Mouse (Mus musculus): ENCODE results near the gene Cct5. TPM values are rescaled to one million over a fixed set of nuclear protein-coding genes. Genes with fewer than 3 reads are reported as not detected.

Cct5 gene
- total and polyA plus RNA-seq, 3 experiments, result 396 to 1,184 (median 798) TPM

DNA sequence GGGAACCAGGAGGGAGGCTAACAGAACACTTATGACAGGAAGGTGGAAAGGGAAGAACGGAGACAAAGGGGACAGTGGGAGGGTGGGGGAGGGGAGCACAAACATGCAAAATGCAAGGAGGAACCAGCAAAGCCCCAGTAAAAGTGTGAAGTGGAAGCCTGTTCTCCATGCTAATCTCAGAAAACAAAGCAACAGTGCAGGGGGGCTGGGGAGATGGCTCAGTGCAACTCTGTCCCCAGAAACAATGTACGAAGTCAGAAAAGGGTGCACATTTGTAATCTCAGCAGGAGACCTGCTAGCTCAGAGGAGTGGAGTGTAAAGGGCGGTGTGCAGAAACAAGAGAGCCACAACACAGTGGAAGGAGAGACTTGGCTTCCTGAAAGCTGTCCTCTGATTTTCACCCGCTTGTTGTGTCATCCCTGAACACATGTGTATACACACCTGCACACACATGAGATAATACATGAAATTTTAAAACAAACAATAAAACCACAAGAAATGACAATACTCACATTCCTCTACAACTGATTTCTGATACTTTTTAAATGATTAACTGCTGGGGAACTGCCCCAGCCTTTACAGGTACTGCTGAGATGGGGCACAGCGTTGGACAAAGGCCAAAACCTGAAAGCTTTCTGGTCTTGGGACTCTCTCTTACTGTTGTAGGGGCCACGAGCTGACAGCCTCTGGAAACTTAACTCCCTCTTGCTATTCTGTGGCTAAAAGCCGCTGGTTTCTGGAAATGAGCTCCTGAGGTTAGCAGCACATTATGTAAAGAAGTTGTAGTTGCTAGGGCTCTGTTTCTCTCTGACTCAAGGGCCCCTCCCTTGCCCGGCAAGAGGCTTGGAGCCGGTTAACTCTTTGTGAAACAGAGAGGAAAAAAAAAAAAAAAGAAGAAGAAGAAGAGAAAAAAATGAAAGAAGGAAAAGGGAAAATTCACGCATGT is 59.3 kb downstream of the Cct5 start:
- no peaks in the 10 kb centered on the region for H3K79me2 ChIP-seq (ENCODE audit: control insufficient read depth, insufficient read depth, low read length, poor library complexity)
- peaks cover 31 to 46% of the 10 kb centered on the region in 2 experiments for H3K4me1 ChIP-seq (ENCODE audit: control insufficient read depth in 1 of 2, insufficient read depth in 2 of 2, low read length in 2 of 2)
- H3K4me3 ChIP-seq (ENCODE audit: control insufficient read depth in 1 of 2, insufficient read depth in 1 of 2, low read depth in 2 of 2, low read length in 2 of 2), result no peak overlapping the region
- peak; percentile 71 for DNase-seq (ENCODE audit: low read depth, low spot score)
- TF ChIP-seq GATA1 (IDR thresholded peaks at IDR 0.05; ENCODE audit: low read depth, low read length), result 0 out of 2 replicates have a peak, but pooled peaks have one; percentile 0
- TF ChIP-seq SIN3A (IDR thresholded peaks at IDR 0.05; ENCODE audit: low read length), result peak; percentile 31; the same call in 1 of the 2 replicates
- 0 out of 2 replicates have a peak, but pooled peaks have one; percentile 17 for TF ChIP-seq MAX (IDR thresholded peaks at IDR 0.05; ENCODE audit: low read length)
- no peak for TF ChIP-seq TBP (IDR thresholded peaks at IDR 0.05; ENCODE audit: low read depth, low read length)
- no peak for TF ChIP-seq E2F4 (IDR thresholded peaks at IDR 0.05; ENCODE audit: borderline replicate concordance, low read depth, low read length)
- TF ChIP-seq ZNF384 (IDR thresholded peaks at IDR 0.05; ENCODE audit: low read depth, low read length), result peak; percentile 84
- TF ChIP-seq MEF2A (IDR thresholded peaks at IDR 0.05; ENCODE audit: extremely low read depth, insufficient replicate concordance, low read depth, low read length, poor library complexity, severe bottlenecking), result no peak
- 0 out of 2 replicates have a peak, but pooled peaks have one; percentile 16 for TF ChIP-seq MAZ (IDR thresholded peaks at IDR 0.05; ENCODE audit: low read depth, low read length)
- TF ChIP-seq CHD2 (IDR thresholded peaks at IDR 0.05; ENCODE audit: low read length), result peak; percentile 41
- no peak for TF ChIP-seq MAFK (IDR thresholded peaks at IDR 0.05; ENCODE audit: borderline replicate concordance, low read depth, low read length)
- TF ChIP-seq ETS1 (IDR thresholded peaks at IDR 0.05; ENCODE audit: low read depth, low read length), result peak; percentile 23; the same call in 1 of the 2 replicates
- no peaks in the 10 kb centered on the region for H3K27me3 ChIP-seq (ENCODE audit: control insufficient read depth in 1 of 2, insufficient read depth in 2 of 2, low read length in 2 of 2)
- peak overlapping the region; percentile 11; the same call in 1 of the 2 replicates for H3K27ac ChIP-seq (ENCODE audit: control insufficient read depth, low read depth, low read length)
- H3K9me3 ChIP-seq (replicated peaks; ENCODE audit: insufficient read depth, low read length), result no peaks in the 10 kb centered on the region
- H3K36me3 ChIP-seq (ENCODE audit: control insufficient read depth in 1 of 2, insufficient read depth in 2 of 2, low read length in 2 of 2), result peaks cover 0 to 38% of the 10 kb centered on the region in 2 experiments; a peak in 2 of 4 replicates
- H3K9ac ChIP-seq (ENCODE audit: control insufficient read depth, low read depth, low read length, poor library complexity, severe bottlenecking), result peak overlapping the region; percentile 11

Other genes starting within 250 kb of the Cct5 start
- 12.0 and 16.1 TPM in 2 replicates for gene Ankrd33b, start 234.1 kb downstream of the Cct5 start, total RNA-seq (2012; rRNA removed)
- gene Ankrd33b, start 234.1 kb downstream of the Cct5 start, polyA plus RNA-seq (2012; ENCODE audit: insufficient read depth in 1 of 2, insufficient read length in 2 of 2, low read depth in 1 of 2, low replicate concordance in 2 of 2, missing spikeins in 1 of 2), result 10 to 100 TPM in 1 of 2 experiments, not detected in 1; 11.1 TPM
- gene Ropn1l, start 148.1 kb downstream of the Cct5 start, total RNA-seq (2012; rRNA removed), result 0.96 and 1.3 TPM in 2 replicates
- gene Ropn1l, start 148.1 kb downstream of the Cct5 start, polyA plus RNA-seq (2012; ENCODE audit: insufficient read depth in 1 of 2, insufficient read length in 2 of 2, low read depth in 1 of 2, low replicate concordance in 2 of 2, missing spikeins in 1 of 2), result 1 to 10 TPM in 1 of 2 experiments, not detected in 1; 1.7 TPM
- 37.9 and 42.8 TPM in 2 replicates for gene March6, start 70.8 kb downstream of the Cct5 start, total RNA-seq (2012; rRNA removed)
- gene March6, start 70.8 kb downstream of the Cct5 start, polyA plus RNA-seq (2012; ENCODE audit: insufficient read depth in 1 of 2, insufficient read length in 2 of 2, low read depth in 1 of 2, low replicate concordance in 2 of 2, missing spikeins in 1 of 2), result 100 to 1,000 TPM in 1 of 2 experiments, 10 to 100 TPM in 1; 62.5 to 114 TPM
- gene Cmbl, start 36.4 kb downstream of the Cct5 start, total RNA-seq (2012; rRNA removed), result 0.31 TPM in 1 of 2 replicates, not detected in the other
- gene Cmbl, start 36.4 kb downstream of the Cct5 start, polyA plus RNA-seq (2012; ENCODE audit: insufficient read depth in 1 of 2, insufficient read length in 2 of 2, low read depth in 1 of 2, low replicate concordance in 2 of 2, missing spikeins in 1 of 2), result under 1 TPM in 1 of 2 experiments, not detected in 1; 0.22 TPM
- 26.2 and 29.2 TPM in 2 replicates for gene Fam173b, start within 50 bp of the Cct5 start, total RNA-seq (2012; rRNA removed)
- gene Fam173b, start within 50 bp of the Cct5 start, polyA plus RNA-seq (2012; ENCODE audit: insufficient read depth in 1 of 2, insufficient read length in 2 of 2, low read depth in 1 of 2, low replicate concordance in 2 of 2, missing spikeins in 1 of 2), result 10 to 100 TPM in 1 of 2 experiments, not detected in 1; 21.0 TPM

All from MEL (cell line).